Mouse (Mus musculus) regulatory T cell (primary cell): ENCODE data around the gene Tmem41a.

Experiments used
- in situ Hi-C: fragments of 300-600 bp; cut with MboI, MseI; formaldehyde crosslinking; loops from one replicate; pipeline ENCODE4 v1.15.1; 2025; ENCODE audit warnings: high pct_unique_total_duplicates

The Tmem41a gene

DNA sequence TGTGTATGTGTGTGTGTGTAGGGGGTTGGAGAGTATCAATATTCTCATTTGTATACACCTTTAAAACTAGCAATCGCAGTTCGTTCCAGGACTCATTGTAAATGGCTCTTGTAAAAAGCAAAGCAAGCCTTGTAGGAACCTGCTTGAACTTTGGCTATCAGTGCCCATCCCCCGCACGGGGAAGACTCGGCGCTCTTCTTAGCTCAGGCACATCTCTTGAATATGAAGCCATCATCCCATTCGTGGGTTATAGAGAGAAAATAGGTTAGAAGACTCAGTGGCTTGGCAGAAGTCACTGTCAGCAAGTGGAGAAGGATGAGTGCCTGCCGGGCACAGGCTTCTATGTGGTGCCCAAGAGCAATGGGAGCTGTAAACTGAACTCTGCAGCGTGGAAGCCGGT is 42.7 kb downstream of the Tmem41a start:
- in situ Hi-C loops = no loop called here

DNA sequence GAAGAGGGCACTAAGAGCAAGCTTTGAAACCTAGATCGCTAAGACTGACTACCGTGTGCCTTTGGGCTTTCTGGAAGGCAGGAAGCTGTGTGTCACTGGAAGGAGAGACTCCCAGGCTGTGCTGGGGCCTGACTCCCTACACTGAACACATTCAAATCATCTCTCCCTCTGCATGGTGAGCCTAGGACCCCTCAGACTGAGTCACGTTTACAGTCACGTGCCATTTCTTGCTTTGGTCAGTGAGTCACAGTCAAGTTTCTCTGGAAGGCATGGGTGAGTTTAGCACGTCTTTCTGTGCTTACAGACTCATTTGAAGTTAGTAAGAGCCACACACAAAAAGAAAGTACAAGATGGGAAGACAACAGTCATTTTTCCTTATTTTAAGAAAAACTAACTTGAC is 46.1 kb downstream of the Tmem41a start:
- in situ Hi-C loops = no loop called here

- in situ Hi-C loops = no loop called here
These were observed 53.5 kb downstream of the Tmem41a start for GRCm38 (mm10) chr16:21893890-21894289.

DNA sequence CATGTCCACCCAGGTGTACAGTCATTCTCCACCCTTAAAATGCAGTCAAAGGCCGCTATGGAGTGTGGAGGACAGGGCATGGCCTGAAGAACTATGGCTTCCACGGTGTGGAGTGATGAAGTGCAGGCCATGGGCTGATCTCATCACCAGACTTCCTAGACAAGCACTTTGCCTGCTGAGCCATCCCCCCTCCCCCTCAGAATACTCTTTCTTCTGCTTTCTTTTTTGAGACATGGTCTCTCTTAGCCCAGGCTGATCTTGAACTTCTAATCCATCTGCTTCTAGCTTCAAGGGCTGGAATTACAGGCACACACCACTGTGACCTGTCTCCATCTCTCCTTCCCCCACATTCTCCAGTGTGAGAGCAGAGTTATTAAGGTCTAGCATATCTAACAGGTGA is 59.8 kb downstream of the Tmem41a start:
- in situ Hi-C loops = no loop called here
